Mouse (Mus musculus) kidney, postnatal 36 days (tissue): ENCODE results near the gene Ispd.
A peak's percentile ranks its signal among the peaks of the same experiment; 100 is the strongest.

Source experiments
- DNase-seq, 2 experiments: peaks; one replicate each; pipeline ENCODE4 v3.0.0; 2021 to 2022; ENCODE audit warnings: mixed read lengths in 2 of 2

Gene Ispd

DNA sequence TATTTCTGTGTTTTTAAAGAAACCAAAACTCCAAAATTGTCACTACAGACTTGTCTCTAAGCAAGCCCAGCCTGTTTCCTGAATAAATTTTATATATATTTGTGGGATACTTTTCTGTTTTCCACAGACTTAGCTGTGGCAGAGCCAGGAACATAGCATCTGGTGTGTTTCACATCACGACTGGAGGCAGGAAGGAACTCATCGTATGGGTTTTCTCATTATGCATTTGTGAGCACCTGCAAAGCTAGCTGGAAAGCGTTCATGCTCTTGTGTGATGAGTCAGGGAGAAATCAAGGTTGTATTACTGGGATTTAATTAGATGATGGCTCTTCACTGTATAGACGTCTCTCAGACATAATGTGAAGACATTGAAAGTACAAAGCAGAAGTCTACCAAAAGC, 90.2 kb downstream of the Ispd start:
- no peak for DNase-seq

DNA sequence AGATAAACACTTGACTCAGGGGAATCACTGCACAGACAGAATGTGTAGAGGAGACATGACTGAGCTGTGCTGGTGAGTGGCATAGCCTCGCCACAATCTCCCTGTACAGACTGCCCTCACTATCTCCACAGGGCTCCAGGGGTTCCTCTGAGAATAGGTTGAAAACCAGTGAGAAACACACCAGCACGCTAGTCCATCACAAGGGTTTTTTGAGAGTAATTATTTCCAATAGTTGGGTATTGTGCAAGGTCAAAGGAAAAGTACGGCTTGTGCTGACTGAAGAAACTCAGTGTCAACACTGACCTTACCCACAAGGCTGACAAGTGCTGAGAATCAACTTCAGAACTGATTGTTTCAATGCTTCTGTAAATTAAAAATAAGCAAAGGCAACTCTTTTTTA, 92.9 kb downstream of the Ispd start:
- DNase-seq = no peak

GRCm38 (mm10) chr12:36475269-36475668, 94.0 kb downstream of the Ispd start:
- DNase-seq = no peak

GRCm38 (mm10) chr12:36476476-36476875, 95.2 kb downstream of the Ispd start:
- peak; percentile 7 to 44 for DNase-seq

DNA sequence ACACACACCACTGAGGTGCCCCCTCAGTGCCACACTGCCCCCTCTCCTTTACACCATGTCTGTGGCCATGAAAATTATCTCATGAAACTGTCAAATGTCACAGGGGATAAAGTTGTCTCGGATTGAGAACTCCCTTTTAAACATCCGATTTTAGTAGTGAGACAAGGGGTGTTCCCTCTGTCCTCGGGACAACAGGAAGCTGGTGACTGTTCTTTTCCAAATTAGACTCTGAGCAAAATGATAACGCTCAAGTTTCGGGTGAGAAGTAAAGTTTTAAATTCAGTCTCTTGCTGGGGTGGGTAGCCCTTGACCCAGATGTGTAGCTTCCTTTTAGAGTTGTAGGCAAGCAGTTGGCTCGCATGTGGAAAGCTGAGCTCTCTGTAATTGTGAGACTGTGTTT, 96.3 kb downstream of the Ispd start:
- DNase-seq = peak; percentile 5 to 7

GRCm38 (mm10) chr12:36477926-36478325, 96.7 kb downstream of the Ispd start:
- no peak for DNase-seq

DNA sequence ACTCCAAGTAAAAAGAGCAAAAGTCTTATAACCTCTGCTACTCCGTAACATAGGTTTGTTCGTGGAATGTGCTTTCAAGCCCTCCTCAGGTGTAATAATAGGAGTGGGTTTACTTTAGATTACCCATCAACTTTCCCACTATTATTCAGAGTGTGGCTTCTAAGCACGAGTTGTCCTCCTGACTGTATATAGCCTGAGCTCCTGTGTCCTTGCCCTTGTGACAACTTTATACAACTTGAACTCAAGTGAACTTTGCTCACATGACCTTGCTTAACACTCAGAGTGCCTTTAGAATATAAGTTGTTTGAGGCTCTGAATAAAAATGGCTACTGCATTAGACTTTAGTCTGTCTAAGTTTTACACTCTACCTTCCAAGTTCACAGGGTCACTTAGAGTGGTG, 100.5 kb downstream of the Ispd start:
- DNase-seq = peak in 1 of 2 experiments; percentile 20

DNA sequence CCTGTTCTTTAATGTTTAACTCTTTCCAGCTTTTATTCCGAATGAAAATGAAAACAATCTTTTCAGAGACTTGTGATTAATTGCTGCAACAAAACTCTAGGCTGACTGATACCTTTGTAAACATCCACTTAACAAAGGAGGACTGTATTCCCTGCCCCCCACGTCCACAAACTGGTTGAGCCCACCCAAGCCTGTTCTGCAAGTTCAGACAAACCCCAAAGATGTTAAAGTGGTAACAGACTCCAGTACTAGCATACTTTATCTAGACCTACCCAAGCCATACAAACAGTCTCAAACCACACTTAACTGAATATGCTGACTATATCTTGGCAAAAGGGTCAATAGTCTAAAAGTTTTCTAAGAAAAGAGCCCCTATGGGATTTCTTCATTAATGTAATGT, 102.1 kb downstream of the Ispd start:
- DNase-seq = no peak

- no peak for DNase-seq
These were observed 116.3 kb downstream of the Ispd start for GRCm38 (mm10) chr12:36497565-36497964.

- DNase-seq = no peak
These were observed 126.1 kb downstream of the Ispd start for GRCm38 (mm10) chr12:36507111-36507903.

GRCm38 (mm10) chr12:36509954-36510642, 128.8 kb downstream of the Ispd start:
- peak; percentile 13 to 63 for DNase-seq

DNA sequence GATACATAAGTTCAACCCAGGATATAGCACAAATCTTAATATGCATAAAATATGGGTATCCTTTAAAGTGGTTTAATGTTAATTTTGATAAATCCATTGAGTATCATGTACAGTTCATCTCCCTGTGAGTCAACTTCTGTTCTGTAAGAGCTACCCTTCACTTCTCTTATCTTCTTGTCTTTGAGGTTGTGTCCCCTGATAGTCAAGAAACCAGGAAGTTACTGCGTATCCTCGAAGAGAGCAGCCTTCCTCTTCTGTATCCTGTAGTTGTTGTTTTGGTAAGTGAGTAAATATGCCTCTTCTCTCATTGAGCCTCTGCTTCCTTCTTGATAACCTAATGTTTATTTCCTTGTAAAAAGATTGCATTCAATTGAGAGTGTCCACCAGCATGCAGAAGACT, 140.5 kb downstream of the Ispd start:
- no peak for DNase-seq

DNA sequence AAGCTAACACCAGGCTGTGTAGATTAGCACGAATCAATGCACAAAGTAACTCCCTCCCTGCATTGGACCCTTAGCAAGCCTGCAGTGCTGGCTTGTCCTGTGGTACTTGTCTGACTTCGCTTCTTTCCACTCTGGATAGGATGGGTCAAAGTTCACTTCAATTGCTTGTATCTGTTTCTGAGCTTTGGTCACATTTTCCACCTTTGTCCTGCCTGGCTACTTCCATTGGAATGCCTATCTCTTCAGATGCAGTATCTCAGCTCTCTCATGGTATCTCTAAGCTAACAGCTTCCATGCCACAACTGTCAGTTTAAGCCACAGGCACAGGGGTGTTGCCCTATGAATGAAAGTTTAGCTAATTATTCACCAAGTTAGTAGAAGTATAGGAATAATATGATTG, 142.3 kb downstream of the Ispd start:
- peak; percentile 24 to 56 for DNase-seq

- no peak for DNase-seq
These were observed 149.7 kb downstream of the Ispd start for GRCm38 (mm10) chr12:36530920-36531319.

GRCm38 (mm10) chr12:36531421-36532072, 150.3 kb downstream of the Ispd start:
- peak in 1 of 2 experiments; percentile 19 for DNase-seq

DNA sequence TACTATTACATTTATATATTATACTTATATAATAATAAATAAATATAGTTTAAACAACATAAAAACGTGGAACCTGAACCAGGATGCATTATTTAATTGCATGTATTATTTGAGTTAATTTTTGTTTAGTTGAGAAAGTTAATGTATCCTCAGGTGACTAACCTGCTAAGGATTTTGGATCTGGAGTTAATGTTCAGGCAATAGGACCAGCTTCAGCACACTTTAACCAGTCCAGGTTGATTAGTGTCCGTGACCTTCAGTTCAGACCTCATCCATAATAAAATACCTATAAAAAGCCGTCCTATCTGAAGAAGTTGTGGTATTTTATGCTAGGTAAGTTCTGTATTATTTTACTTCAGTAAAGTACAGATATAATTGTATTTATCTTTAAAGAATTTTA, 151.3 kb downstream of the Ispd start:
- peak in 1 of 2 experiments; percentile 21 for DNase-seq

- DNase-seq = no peak
These were observed 152.1 kb downstream of the Ispd start for GRCm38 (mm10) chr12:36533160-36533900.

DNA sequence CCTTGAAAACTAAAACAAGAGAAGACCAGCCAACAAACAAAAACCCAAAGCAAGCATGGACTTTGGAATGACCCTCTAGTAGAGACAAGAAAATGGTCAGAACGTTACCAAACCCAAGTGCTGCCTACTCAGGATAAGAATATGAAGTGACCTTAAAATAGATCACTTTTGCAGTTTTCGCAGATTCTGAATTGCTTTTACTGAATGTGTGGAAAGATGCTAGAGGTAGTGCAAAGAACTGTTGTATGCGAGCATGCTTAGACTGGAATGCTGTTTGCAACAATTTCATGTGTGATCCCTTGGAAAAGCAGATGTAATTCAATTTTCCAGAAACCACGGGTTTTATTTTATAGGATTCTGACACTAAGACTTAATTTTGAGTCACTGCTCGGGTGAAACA, 153.3 kb downstream of the Ispd start:
- DNase-seq = no peak

DNA sequence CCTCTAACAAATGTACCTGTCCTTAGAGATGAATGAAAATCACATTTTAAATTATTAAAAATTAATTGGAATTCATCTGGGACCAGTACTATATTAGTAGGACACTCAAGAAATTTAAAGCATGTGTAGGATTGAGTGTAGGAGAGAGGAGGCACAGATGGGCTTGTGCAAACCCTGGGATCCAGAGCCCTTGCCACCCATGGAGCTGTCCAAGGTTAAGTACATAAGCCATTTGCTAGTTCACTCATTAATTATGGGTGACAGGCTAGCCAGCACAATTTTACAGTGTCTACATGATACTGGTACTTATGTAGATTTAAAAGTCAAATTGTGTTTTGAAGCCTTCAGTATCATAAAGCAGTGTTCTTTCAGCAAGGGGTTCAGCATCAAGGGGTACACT, 164.1 kb downstream of the Ispd start:
- no peak for DNase-seq

DNA sequence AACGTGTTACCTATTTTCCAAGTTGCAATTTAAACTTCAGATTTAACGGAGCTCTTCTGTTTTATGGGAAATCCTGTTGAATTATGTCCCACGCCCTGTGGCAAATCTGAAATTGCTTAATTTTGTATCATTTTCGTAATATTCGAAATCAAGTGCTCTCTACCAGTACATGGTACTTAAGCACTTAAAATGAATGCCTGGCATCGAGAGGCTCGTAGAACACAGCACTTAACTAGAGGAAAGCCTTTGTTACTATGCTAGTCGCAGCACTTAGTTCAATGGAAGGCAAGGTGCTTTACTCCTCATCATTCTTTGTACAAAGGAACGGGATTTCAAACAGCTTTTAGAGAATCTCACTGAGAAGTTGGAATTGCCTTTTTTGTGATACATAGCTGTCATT, 168.2 kb downstream of the Ispd start:
- DNase-seq = no peak

- DNase-seq = no peak
These were observed 173.4 kb downstream of the Ispd start for GRCm38 (mm10) chr12:36554697-36555096.

- DNase-seq = no peak
These were observed 182.9 kb downstream of the Ispd start for GRCm38 (mm10) chr12:36564146-36564545.

- no peak for DNase-seq
These were observed 185.7 kb downstream of the Ispd start for GRCm38 (mm10) chr12:36566974-36567373.
